Mouse (Mus musculus) heart, embryonic 16.5 days (tissue): ENCODE measurements around the gene Kcnc2. TPM values are rescaled to one million over a fixed set of nuclear protein-coding genes. Genes with fewer than 3 reads are reported as not detected.
A peak's percentile ranks its signal among the peaks of the same experiment; 100 is the strongest.

Experiments
- ATAC-seq: fragments of 200-750 bp; cut with Nextera tagmentation; replicated peaks from 2 replicates; pipeline ENCODE4 v1.8.0; 2017; ENCODE audit warnings: moderate number of reproducible peaks; ENCODE audit not compliant: insufficient read depth, low FRiP score; ENCODE audit errors: extremely low read depth
- H3K27ac ChIP-seq: fragments of 300-500 bp; sonication (generic); 2 replicates; pipeline ENCODE4 v1.5.1; 2014; ENCODE audit warnings: mild to moderate bottlenecking, low read length, control low read depth, moderate library complexity
- H3K27me3 ChIP-seq: fragments of 300-500 bp; sonication (generic); 2 replicates; pipeline ENCODE4 v1.6.1; 2014; ENCODE audit warnings: low read length, mixed read lengths; ENCODE audit not compliant: control insufficient read depth, insufficient read depth
- H3K36me3 ChIP-seq: fragments of 300-500 bp; sonication (generic); 2 replicates; pipeline ENCODE4 v1.6.1; 2014; ENCODE audit not compliant: control insufficient read depth, insufficient read depth
- H3K4me1 ChIP-seq: fragments of 300-500 bp; sonication (generic); 2 replicates; pipeline ENCODE4 v1.6.1; 2014; ENCODE audit warnings: low read length, mixed read lengths; ENCODE audit not compliant: control insufficient read depth, insufficient read depth
- H3K4me2 ChIP-seq: fragments of 300-500 bp; sonication (generic); 2 replicates; pipeline ENCODE4 v1.6.1; 2014; ENCODE audit warnings: low read depth, mild to moderate bottlenecking, control low read depth, low read length
- H3K4me3 ChIP-seq: fragments of 300-500 bp; sonication (generic); 2 replicates; pipeline ENCODE4 v1.5.1; 2014; ENCODE audit warnings: mild to moderate bottlenecking, control low read depth, low read length
- H3K9ac ChIP-seq: fragments of 300-500 bp; sonication (generic); 2 replicates; pipeline ENCODE4 v1.6.1; 2014; ENCODE audit warnings: low read length, control low read depth
- H3K9me3 ChIP-seq: fragments of 300-500 bp; sonication (generic); replicated peaks from 2 replicates; pipeline ENCODE4 v1.6.1; 2016; ENCODE audit warnings: low read length; ENCODE audit not compliant: control insufficient read depth
- WGBS: fragments of 180-500 bp; shearing (Covaris S2); extraction: QIAGEN DNeasy Blood & Tissue Kit; methylation state at CpG from one replicate; pipeline ENCODE4 v1.1.7; 2014; 5-methylcytosine and 5-hydroxymethylcytosine counted together
- polyA plus RNA-seq: library from polyadenylated mRNA; unstranded; fragments of >200 nt; fragmentation: Nextera tagmentation; extraction: Ambion mirVana; gene quantifications from 2 replicates; pipeline ENCODE4 v1.2.1, GENCODE M21; 2015

Kcnc2 gene
- polyA plus RNA-seq, 1 experiment from 2014 or later: 2.1 TPM

DNA sequence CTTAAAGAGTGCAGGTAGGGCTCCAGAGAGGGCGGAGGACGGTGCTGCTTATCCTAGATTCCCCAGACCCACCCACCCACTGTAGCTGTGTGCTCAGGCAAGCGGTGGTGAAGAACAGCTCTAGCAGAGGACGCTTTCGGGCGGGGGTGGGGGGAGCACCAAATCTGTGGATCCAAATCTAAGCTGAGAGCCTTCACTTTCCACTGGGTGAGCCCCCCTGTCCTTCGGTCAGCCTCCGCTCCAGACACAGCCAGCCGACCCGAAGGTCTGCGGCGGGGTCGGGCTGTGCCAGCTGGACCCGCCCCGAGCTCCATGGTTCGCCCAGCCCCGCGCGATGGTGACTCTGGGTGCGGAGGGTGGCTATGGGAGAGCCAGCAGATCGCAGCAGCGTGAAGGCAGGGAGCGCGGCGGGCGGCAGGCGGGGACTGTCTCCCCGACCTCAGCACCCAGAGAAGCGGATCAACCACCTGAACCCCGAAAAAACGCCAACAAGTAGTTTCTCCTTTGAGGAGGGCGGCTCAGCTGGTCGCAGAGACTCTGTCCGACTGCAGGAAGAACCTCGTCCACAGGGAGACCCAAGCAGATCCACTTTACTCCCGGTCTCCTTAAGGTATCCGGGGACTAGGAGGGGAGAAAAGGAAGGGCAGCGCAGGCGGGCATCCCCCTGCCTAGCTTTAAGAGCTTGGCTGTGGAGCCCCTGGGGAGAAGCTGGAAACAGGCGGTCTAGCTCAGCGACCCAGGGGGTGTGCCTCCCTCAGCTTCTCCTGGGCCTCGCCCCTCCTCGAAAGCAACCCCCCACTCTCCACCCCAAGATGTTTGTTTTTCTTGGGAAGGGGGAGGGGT is 761 bp upstream of the Kcnc2 start:
- Histone ChIP-seq H3K27me3 (peaks cover 25% of the 10 kb centered on the region), H3K9me3 (no peaks in the 10 kb centered on the region), H3K4me2 (peak overlapping the region; percentile 96), H3K27ac (no peak overlapping the region), H3K4me1 (0 out of 2 replicates have a peak, but pooled peaks cover 5% of the 10 kb centered on the region), H3K4me3 (peak overlapping the region; percentile 65), H3K36me3 (no peaks in the 10 kb centered on the region), H3K9ac (peak overlapping the region; percentile 70)
- under 1% methylated on average over 43 of the region's 43 CpGs for WGBS
- peak; percentile 45 for ATAC-seq

DNA sequence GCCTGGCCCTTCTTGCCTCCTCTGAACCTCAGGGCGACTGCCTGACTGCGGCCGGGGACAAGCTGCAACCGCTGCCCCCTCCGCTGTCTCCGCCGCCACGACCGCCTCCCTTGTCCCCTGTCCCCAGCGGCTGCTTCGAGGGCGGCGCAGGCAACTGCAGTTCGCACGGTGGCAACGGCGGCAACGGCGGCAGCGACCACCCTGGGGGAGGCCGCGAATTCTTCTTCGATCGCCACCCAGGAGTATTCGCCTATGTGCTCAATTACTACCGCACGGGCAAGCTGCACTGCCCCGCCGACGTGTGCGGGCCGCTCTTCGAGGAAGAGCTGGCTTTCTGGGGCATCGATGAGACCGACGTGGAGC is 863 bp downstream of the Kcnc2 start:
- H3K9ac ChIP-seq: peak overlapping the region; percentile 6; the same call in 1 of the 2 replicates
- H3K36me3 ChIP-seq: no peaks in the 10 kb centered on the region
- WGBS: 1% methylated on average over 35 of the region's 36 CpGs
- H3K4me2 ChIP-seq: peak overlapping the region; percentile 96
- H3K27me3 ChIP-seq: peaks cover 25% of the 10 kb centered on the region
- no peak for ATAC-seq
- H3K4me3 ChIP-seq: peak overlapping the region; percentile 65
- no peak overlapping the region for H3K27ac ChIP-seq
- no peaks in the 10 kb centered on the region for H3K9me3 ChIP-seq
- 0 out of 2 replicates have a peak, but pooled peaks cover 5% of the 10 kb centered on the region for H3K4me1 ChIP-seq

DNA sequence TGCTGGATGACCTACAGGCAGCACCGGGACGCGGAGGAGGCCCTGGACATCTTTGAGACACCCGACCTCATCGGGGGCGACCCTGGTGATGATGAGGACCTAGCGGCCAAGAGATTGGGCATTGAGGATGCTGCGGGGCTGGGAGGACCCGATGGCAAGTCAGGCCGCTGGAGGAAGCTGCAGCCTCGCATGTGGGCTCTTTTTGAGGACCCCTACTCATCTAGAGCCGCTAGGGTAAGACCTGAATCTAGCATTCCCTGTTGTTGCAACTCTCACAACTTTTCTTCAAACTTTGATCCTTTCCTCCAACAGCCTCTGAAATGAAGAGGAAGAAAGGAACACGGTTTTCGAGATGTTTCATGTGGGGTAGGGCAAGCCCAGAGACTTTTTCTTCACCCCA is 1.2 kb downstream of the Kcnc2 start:
- no peak overlapping the region; the same call in 1 of the 2 replicates for H3K9ac ChIP-seq
- H3K36me3 ChIP-seq: no peaks in the 10 kb centered on the region
- no peak overlapping the region for H3K27ac ChIP-seq
- H3K9me3 ChIP-seq: no peaks in the 10 kb centered on the region
- H3K4me2 ChIP-seq: peak overlapping the region; percentile 96
- 0 out of 2 replicates have a peak, but pooled peaks cover 5% of the 10 kb centered on the region for H3K4me1 ChIP-seq
- WGBS: 16% methylated on average over 14 of the region's 14 CpGs
- peaks cover 25% of the 10 kb centered on the region for H3K27me3 ChIP-seq
- H3K4me3 ChIP-seq: peak overlapping the region; percentile 65
- ATAC-seq: no peak

DNA sequence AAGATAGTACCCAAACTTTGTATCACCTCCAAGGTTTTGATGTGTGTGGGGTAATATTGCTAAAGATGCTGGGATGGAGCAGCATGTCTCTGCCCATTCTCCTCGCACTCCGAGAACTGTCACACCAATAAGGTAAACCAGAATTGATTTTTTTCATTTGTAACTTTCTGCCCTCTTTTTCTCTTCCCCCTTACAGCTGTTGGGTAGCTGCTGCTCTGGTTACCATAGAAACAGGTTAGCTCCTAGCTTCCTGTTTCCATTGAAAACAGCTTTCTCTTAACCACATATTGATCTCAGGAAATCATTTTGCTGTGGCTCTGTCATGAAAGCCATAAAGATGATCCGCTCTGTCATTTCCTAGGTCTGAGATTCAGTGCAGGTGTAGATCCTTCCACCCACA is 7.1 kb downstream of the Kcnc2 start:
- Histone ChIP-seq H3K36me3 (no peaks in the 10 kb centered on the region), H3K4me1 (no peaks in the 10 kb centered on the region), H3K9ac (no peak overlapping the region), H3K27me3 (0 out of 2 replicates have a peak, but pooled peaks cover 3% of the 10 kb centered on the region), H3K27ac (no peak overlapping the region), H3K4me3 (no peak overlapping the region), H3K4me2 (no peak overlapping the region), H3K9me3 (no peaks in the 10 kb centered on the region)
- ATAC-seq: no peak
- WGBS: 76% methylated on average over 3 of the region's 3 CpGs

DNA sequence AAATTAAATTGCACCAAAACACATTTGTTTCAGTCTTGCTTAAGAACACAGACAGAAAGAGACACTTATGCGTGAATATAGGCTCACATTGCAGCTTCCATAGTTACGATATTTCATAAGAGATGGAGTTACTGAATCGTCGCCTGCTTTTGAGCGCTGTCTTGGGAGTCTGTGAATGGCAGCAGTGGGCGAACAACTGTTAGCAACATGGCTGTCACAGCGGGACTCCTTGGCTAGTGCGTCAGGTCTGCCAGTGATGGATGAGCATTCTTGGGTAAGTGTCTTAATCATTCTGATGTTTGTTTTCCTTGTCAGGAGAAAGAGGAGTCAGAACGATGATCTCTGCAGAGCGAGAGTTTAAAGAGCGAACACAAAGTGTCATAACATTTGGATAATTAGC is 44.2 kb downstream of the Kcnc2 start:
- H3K9ac ChIP-seq: no peak overlapping the region
- 0 out of 2 replicates have a peak overlapping the region, but pooled peaks have one; percentile 13 for H3K4me2 ChIP-seq
- no peak for ATAC-seq
- WGBS: 38% methylated on average over 11 of the region's 11 CpGs
- no peaks in the 10 kb centered on the region for H3K36me3 ChIP-seq
- H3K9me3 ChIP-seq: no peaks in the 10 kb centered on the region
- no peaks in the 10 kb centered on the region for H3K27me3 ChIP-seq
- no peak overlapping the region for H3K27ac ChIP-seq
- no peaks in the 10 kb centered on the region for H3K4me1 ChIP-seq
- no peak overlapping the region for H3K4me3 ChIP-seq

DNA sequence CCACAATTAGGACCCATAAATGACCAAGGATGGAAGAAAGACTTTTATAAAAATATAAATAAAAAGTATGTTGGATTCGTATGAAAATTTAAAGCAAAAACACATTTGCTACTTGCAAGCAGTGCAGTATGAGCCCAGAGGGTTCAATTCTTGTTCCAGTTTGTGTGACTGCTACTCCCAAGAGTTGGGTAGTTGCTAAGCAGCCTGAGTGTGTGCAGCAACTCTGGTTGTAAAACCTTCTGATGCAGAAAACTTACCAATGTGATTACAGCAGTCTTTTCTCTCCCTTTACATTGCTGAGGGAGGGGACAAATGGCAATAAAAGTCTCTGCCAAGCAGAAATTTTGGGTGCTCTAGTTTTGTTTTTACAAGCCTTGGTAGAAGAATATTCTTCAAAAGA is 46.9 kb downstream of the Kcnc2 start:
- H3K4me1 ChIP-seq: no peaks in the 10 kb centered on the region
- H3K36me3 ChIP-seq: no peaks in the 10 kb centered on the region
- WGBS: 71% methylated on average over 1 of the region's 1 CpGs
- no peaks in the 10 kb centered on the region for H3K27me3 ChIP-seq
- no peak for ATAC-seq
- no peak overlapping the region for H3K4me3 ChIP-seq
- no peak overlapping the region for H3K27ac ChIP-seq
- H3K9ac ChIP-seq: no peak overlapping the region
- no peak overlapping the region for H3K4me2 ChIP-seq
- H3K9me3 ChIP-seq: no peaks in the 10 kb centered on the region

DNA sequence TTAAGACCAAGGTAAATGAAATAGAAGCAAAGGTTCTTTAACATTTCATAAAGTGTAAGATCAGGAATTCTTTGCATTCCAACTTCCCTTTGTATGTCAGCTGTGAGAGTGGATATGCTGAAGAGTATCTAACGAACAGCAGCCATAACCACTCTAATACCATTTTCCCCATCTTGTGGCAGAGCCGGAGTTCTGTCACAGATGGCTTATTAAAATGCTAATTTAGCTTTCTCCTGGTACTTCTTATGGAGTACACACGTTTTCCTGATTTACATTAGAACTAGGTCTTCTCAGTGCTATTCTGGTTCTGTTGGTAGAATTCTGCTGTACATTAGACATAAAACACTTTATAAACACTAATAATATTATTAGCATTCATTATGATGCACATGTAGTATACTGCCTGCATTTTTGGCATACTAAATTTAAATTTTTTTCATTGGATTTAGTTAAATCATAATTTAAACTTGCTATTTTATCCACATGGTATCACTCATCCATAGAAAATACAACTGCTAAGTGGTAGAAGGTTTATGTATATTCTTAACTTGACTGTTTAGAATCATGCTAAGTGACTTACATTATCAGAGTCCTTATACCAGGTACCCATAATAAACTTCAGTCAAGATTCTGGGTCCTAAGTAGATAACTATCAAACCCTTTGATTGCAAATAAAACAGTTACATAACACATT is 86.9 kb downstream of the Kcnc2 start:
- Histone ChIP-seq H3K27me3 (no peaks in the 10 kb centered on the region), H3K9me3 (no peaks in the 10 kb centered on the region), H3K4me3 (no peak overlapping the region), H3K27ac (no peak overlapping the region), H3K9ac (no peak overlapping the region), H3K4me2 (no peak overlapping the region), H3K36me3 (no peaks in the 10 kb centered on the region), H3K4me1 (no peaks in the 10 kb centered on the region)
- no peak for ATAC-seq
- WGBS: 52% methylated on average over 3 of the region's 3 CpGs

DNA sequence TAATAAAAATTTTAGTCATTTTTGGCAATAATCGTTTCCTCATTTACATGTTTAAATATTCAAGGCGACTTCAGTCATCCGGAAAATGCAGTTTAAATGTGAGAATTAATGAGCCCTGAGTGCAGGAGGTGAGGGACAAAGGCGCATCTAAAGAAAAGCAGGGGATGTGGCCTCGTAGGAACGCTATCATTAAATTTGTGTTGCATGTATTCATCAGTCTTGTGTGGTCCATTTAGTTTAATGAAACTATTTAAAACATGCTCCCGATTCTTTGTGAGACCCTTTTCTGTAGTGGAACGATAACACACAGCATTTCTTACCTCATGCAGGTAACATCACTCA is 87.4 kb downstream of the Kcnc2 start:
- no peak overlapping the region for H3K4me2 ChIP-seq
- no peak overlapping the region for H3K27ac ChIP-seq
- no peak overlapping the region for H3K4me3 ChIP-seq
- H3K9me3 ChIP-seq: no peaks in the 10 kb centered on the region
- H3K4me1 ChIP-seq: no peaks in the 10 kb centered on the region
- WGBS: 80% methylated on average over 8 of the region's 8 CpGs
- H3K27me3 ChIP-seq: no peaks in the 10 kb centered on the region
- H3K9ac ChIP-seq: no peak overlapping the region
- no peak for ATAC-seq
- H3K36me3 ChIP-seq: no peaks in the 10 kb centered on the region

DNA sequence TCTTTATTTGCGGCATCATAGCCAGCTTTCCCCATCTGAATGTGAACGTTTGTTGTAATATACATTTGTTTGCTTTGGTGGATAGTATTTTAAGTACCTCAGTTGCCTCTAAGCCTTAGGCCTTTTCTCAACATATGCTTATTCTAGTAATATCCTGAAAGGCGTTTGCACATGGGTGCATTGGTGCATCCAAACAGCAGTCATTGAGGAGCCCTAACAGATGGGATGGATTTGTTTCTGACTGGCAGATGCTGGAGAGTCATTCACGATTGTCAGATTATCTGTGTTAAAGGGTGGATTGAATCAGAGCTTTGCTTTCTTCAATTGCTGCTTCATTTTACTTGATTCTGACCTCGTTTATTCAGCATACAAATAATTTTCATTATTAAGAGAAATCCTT is 89.8 kb downstream of the Kcnc2 start:
- Histone ChIP-seq H3K4me3 (no peak overlapping the region), H3K4me1 (no peaks in the 10 kb centered on the region), H3K36me3 (no peaks in the 10 kb centered on the region), H3K4me2 (no peak overlapping the region), H3K27me3 (no peaks in the 10 kb centered on the region), H3K9ac (no peak overlapping the region), H3K9me3 (no peaks in the 10 kb centered on the region), H3K27ac (no peak overlapping the region)
- no peak for ATAC-seq
- WGBS: 70% methylated on average over 5 of the region's 5 CpGs
